Mouse (Mus musculus): Measurements from ENCODE around the gene Sin3b.

- TF ChIP-seq CTCF (IDR thresholded peaks at IDR 0.05; ENCODE audit: low read depth) (peak; percentile 13; the same call in 1 of the 2 replicates), EP300 (IDR thresholded peaks at IDR 0.05; ENCODE audit: low read depth) (no peak)
Measured at GRCm38 (mm10) chr8:72758310-72758709, 35.2 kb downstream of the Sin3b start.

Data from liver, postnatal 0 days (tissue).